Mouse (Mus musculus): Measurements from ENCODE around the gene Ssh1. TPM values are rescaled to one million over a fixed set of nuclear protein-coding genes. Genes with fewer than 3 reads are reported as not detected.
A peak's percentile ranks its signal among the peaks of the same experiment; 100 is the strongest.

Gene Ssh1
- total RNA-seq, 2 experiments from 2014 or later, result 22.9 to 27.6 TPM

DNA sequence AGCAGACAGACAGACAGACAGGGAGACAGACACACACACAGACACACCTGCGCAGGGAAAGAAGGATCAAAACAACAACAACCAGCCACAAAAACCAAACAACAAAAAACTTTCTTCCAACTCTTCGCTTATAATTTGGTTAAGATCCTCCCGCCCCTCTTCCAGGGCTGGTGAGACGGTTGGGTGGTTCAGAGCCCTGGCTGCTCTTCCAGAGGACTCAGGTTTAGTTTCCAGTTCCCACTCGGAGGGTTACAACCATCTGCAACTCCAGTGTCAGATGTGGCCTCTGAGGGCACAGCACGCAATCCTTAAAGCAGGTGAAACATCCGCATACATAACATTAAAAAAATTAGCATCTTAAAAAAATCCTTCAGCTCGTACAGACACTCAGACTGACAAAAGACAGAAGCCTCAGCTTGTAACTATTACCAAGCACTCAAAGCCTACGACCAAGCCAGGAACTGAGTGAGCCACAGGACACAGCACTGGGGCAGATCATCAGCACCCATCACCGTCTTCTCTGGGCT, 22.2 kb downstream of the Ssh1 start:
- no peak for DNase-seq (ENCODE audit: extremely low spot score in 1 of 2, low spot score in 1 of 2)

DNA sequence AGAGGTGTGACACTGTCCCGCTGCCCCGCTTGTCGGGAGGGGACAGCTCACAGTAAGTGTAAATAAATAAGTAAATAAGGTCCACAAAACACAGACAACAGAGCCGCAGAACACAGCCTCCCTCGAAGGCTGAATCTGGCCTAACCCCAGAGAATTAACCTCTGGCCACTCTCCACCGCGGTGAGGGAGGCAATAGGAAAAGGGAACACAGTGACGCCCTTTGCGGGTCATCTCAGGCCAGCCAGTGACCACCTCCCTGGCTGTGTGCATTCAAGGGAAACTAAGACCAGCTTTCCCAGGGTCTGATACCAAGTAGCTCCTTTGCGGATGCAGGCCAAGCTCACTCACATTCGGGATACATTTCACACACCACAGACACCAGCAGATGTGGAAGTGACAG, 25.3 kb downstream of the Ssh1 start:
- DNase-seq (ENCODE audit: extremely low spot score in 1 of 2, low spot score in 1 of 2), result no peak

DNA sequence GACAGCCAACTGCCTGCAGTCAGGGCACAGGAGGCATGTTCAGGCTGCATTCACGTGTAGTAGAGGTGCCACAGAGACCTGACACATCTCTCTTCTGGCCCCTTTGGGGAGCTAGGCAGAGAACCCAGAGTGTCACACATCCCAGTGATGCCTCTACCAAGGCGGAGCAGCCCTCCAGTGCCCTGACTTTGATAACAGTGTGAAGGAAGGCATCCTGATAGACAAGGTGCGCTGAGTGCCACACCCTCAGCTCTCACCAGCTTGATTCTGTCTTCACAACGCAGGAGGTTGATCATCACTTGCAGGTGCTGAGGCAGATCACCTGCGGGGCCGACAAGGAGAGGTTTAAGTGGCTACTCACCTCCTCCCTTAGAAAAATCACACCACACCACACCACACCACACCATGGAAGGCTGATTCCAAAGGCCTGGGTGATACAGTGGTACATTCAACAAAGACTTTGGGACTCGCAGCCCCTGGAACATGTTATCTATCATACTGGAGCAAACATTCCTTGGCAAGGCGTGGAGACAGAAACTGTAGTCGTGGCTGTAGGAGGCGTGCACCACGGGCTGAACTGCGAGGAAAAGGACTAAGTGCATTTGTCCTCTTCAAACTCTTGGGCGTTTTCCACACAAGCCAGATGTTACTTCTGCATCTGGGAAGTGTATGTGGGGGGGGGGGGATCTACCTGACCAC, 27.1 kb downstream of the Ssh1 start:
- no peak for DNase-seq (ENCODE audit: extremely low spot score in 1 of 2, low spot score in 1 of 2)

DNA sequence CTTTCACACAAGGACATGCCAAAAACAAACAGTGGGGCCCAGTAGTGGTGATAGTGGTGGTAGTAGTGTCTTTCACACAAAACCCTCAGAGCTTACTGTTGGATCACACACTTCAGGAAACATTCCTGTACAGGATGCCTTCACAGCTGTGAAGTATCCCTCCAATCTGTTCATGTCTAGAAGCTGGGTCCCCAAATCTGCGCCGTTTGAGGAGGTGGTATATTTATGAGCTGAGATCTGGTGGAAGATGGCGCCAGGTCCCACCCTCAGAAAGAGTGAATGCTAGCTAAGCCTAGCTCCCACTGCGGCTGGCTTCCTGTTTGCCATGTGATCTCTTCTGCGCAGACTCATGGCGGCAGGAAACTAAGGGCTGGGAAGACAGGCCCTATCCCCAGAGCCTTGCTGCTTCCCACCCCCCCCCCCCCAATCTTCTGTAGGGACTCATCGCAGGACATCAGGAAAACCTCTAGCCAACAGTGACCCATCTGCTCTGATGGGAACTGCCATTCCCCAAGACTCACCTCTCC, 28.0 kb downstream of the Ssh1 start:
- peak in 1 of 2 experiments; percentile 20 for DNase-seq (ENCODE audit: extremely low spot score in 1 of 2, low spot score in 1 of 2)

DNA sequence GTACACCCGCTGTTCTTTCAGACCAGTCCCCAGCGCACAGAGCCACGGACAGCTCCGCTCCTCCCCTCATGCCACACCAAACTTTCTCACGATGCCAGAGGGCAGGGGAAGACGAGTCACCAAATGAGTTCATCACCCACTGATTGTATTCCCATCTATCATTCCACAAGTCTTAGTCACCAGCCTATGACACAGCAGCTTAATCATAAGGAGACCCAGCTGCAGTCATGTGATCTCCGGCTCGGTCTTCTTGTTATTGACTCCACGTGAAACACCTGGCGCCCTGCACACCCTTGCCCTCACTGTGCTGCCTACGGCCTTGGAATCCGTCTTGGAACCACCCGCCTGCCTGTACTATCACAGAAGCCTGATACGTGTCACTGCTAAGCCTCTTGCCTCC, 28.7 kb downstream of the Ssh1 start:
- DNase-seq (ENCODE audit: extremely low spot score in 1 of 2, low spot score in 1 of 2), result no peak

DNA sequence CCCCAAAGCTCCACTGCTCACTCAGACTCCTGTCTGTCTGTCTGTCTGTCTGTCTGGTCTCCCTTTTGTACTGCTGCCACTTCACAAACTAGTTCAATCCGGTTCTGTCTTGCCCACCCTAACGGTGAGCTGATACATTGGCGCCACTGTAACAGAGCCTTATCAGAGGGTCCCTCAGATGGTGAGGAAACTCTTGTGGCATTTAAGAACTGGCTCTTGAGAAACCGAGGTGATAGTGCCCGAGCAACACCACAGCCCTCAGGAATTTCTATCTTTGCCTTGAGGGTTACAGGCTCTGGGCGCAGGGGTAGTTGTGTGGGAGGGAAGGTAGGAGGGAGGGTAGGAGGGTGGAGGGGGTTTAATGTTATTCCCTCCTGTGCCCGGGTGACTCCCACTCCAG, 31.9 kb downstream of the Ssh1 start:
- DNase-seq (ENCODE audit: extremely low spot score in 1 of 2, low spot score in 1 of 2), result no peak

DNA sequence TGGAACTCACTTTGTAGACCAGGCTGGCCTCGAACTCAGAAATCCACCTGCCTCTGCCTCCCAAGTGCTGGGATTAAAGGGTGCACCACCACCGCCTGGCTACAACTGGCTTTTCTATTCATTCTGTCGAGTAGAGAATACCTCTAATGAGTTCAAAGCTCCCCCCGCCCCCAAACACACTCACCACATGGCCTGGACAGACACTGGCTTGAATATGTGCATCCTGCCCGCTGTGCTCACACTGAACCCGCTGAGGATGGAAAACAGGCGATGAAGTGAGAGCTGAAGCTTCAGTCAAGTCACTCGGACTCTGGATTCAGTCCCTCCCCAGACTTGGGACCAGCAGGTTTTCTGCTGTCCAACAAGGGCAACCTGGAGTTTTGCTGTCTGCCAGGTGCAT, 33.3 kb downstream of the Ssh1 start:
- no peak for DNase-seq (ENCODE audit: extremely low spot score in 1 of 2, low spot score in 1 of 2)

DNA sequence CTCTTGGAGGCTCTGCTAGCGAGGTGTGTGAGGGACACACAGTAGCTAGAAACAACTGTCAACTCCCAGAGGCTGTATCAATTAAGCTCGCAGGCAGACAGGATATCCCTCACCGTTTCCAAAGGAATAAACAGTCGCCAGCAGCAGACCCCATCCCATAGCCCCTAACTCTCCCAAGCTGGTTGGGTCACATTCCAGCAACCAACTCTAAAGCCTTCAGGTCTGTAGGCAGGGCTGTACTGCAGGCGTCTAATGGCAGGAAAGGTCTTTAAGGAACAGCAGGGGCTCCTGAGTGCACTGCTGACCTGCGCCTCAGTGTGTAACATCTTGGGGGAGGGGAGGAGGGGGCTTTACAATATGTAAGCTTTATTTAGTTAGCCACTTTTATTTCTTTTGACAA, 34.7 kb downstream of the Ssh1 start:
- no peak for DNase-seq (ENCODE audit: extremely low spot score in 1 of 2, low spot score in 1 of 2)

DNA sequence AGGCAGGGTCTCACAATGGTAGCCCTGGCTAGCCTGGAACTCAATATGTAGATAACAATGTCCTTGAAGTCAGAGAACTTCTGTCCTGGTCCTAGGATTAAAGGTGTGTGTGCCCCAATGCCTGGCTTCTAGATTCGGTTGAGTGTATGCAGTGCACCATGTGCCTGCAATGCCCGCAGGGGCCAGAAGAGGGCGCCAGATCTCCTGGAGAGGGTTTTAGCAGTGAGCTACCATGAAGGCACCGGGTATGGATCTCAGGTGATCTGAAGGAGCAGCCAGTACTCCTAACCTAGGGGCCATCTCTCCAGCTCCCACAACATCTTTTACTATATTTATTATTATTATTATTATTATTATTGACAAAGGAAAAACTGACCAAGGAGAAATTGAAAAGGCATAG, 37.2 kb downstream of the Ssh1 start:
- DNase-seq (ENCODE audit: extremely low spot score in 1 of 2, low spot score in 1 of 2), result peak; percentile 82 to 96

DNA sequence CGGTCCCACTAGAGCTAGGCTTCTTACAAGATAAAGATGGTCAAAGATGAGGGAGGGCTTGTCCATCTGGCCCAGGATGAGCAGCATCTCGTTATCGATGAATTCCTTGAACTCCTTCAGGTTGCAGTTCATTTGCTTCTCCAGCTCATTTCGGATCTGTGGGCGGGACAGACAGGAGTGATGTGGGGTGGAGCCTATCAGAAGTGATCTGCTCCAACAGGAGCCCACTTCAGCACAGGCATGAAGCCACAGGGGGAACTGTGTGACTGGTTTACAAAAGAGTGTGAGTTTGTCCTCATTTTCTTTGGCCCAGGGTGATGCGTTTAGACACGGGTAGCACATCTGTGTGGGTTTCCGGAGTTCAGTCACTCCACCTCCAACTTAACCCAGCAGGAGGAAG, 38.0 kb downstream of the Ssh1 start:
- DNase-seq (ENCODE audit: extremely low spot score in 1 of 2, low spot score in 1 of 2), result no peak

DNA sequence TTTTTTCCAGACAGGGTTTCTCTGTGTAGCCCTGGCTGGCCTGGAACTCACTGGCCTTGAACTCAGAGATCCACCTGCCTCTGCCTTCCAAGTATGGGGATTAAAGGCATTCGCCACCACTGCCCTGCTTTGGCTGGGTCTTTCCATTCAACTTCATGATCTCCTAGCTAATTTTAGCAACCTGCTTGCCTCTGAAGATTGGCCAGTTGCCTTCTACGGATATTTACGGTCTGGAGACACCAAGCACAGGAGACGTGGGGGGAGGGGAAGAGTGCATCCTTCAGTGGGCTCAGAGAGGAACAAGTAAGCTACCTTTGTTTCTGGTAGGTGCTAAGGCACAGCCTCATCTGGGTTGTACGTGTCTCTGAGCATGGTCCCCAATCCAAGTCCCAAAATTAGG, 38.4 kb downstream of the Ssh1 start:
- no peak for DNase-seq (ENCODE audit: extremely low spot score in 1 of 2, low spot score in 1 of 2)

DNA sequence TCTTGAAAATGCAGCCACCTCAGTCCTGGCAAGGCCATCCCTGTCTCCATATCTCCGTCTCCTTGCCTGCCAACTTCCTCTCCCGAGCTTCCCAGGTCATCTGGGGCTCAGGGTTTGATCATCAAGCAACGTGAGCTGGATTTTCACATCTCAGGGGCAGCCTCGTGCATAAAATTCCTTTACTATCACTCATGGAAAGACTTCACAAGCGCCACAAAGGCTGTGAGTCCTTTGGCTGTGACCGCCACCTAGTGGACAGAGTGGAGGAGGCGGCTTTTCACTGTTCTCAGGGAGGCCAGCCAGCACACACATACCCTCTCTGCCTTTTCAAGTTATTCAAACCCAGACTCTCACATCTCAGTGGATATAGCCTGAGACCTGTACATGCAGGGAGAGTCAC, 39.3 kb downstream of the Ssh1 start:
- peak; percentile 74 to 93 for DNase-seq (ENCODE audit: extremely low spot score in 1 of 2, low spot score in 1 of 2)

DNA sequence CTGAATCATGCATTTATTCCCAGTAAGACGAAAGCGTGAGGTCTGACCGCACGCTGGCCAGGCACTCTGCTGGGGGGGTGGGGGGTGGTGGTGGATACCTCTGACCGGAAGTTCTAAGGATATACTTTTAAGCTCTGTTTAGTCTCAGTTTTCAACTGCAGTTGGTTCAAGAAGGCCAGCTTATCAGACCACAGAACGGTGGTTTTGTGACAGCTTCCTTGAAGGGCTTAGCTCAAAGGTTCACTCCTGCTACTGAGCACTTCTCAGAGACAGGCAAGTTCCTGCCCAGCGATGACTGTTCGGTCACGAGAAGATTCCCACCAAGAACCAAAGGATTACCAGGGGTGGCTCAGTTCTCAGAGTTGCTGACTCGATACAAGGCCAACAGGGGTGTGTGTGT, 41.2 kb downstream of the Ssh1 start:
- DNase-seq (ENCODE audit: extremely low spot score in 1 of 2, low spot score in 1 of 2), result no peak

DNA sequence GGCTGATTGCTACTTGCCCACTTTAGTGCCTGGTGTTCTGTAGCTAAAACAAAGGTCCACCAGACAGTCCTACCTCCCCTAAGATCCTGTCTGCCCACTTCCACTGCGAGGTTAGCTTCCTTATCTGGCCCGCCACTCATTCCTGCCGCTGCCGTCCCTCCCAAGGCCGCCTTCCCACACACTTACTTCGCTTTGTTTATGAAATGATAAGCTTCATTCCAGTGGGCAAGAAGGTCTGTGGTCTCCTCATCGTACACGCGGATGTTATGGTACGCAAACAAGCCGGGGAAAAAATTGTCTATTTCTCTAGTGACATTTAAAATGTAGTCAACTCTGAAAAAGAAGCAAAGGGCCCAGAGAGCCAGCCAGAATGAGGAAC, 42.0 kb downstream of the Ssh1 start:
- DNase-seq (ENCODE audit: extremely low spot score in 1 of 2, low spot score in 1 of 2), result no peak

DNA sequence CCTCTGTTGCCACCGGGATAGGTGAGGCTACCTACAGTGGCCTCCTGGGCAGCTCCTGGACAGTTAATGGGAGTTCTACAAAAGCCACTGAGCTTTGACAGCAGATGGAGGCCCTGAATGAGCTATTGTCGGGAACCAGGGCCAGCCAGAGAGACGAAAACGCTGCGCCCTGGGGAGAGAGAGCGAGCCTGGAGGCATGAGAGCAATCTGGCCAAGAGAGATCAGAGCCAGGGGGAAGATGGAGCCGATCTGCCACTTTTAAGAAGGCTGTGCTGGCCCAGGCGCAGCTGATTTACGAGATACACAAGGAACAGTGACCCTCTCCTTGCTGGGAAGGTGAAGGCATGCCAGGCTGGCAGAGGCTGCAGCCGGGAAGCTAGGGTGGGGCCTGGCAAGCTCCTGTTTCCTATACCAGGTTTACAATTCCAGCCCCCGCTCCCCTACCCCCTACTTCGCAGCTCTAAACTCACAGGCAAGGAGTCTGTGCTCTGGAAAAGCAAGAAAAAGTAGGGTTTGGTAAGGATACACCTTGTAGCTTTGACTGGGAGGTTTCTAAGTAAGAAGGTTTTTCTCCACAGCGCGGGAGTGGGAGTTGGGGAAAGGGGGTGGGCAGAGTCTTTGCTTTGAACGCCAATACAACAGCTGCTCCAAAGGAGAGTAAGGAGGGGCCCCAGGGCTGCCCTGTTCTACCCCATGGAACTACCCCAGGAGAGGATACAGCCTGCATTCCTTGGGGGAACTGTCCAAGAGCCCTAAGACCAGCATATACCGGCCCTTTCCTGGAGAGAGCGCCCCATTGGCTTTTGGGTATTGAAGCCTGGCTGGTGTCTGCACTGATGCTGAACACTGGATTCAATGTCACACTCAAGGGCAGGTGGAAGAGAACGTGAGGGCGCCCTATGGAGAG, 42.7 kb downstream of the Ssh1 start:
- DNase-seq (ENCODE audit: extremely low spot score in 1 of 2, low spot score in 1 of 2), result no peak

DNA sequence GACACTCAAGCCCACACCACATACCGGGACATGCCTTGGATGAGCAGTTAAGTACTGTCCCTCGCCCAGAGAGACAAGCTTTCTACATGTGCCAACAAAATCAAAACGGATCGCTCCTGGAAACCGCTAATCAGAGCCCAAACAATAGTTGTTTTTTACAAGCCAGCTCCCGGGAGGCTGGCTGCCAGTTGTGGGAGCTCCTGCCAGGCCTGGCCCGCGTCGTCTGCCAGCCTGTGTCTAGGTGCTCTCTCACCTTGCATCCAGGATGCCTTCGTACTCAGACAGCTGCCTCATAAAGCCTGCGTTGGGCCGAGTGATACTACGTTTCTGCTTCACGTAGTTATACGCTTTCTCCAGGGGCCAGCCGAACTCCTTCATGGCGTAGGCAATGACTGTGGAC, 43.6 kb downstream of the Ssh1 start:
- DNase-seq (ENCODE audit: extremely low spot score in 1 of 2, low spot score in 1 of 2), result peak in 1 of 2 experiments; percentile 26

DNA sequence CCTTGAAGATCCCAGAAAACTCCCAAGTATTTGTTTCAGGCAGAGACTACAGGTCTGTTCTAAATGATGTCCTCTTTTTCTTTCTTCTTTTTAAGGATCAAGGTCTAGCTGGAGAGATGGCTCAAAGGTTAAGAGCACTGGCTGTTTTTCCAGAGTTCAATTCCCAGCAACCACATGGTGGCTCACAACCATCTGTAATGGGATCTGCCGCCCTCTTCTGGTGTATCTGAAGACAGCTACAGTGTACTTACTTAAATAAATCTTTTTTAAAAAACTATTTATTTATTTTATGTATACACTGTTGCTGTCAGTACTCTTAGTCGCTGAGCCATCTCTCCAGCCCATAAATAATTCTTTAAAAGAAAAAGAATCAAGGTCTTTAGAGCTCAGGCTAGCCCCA, 46.4 kb downstream of the Ssh1 start:
- DNase-seq (ENCODE audit: extremely low spot score in 1 of 2, low spot score in 1 of 2), result no peak

DNA sequence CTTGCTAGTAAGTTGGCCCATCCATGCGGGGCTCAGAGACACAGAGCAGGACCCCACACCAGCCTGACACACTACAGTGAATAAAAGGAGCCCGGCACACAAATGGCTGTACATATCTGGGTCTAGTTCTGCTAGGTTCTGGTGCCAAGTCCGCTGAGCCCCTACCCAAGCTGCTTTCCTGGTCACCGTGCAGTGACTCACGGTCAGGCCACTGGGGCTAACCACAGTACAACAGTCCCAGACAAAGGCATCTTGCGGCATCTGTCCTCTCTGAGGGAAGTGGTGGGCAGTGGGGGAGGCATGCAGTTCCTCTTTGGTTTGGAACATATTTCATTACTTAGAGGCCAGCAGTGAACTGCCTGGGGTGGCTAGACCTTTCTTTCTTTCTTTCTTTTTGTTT, 48.6 kb downstream of the Ssh1 start:
- DNase-seq (ENCODE audit: extremely low spot score in 1 of 2, low spot score in 1 of 2), result no peak

DNA sequence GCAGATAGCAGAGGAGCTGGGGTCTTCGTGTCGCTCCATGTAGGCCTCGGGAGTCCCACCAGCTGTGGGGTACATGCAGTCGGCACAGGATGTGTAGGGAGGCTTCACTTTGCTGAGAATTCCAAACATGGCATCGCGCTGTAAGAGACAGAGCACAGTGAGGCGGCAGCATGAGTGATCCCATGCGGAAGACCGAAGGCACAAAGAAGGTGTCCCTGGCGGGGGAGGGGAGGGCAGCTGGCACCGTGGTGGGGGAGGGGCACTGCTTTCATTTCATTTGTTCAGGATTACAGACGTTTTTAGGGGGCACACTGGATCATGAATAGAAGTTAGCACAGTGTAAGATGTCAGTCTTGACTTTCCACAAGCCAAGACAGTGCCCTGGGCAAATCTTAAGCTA, 50.4 kb downstream of the Ssh1 start:
- DNase-seq (ENCODE audit: extremely low spot score in 1 of 2, low spot score in 1 of 2), result no peak

DNA sequence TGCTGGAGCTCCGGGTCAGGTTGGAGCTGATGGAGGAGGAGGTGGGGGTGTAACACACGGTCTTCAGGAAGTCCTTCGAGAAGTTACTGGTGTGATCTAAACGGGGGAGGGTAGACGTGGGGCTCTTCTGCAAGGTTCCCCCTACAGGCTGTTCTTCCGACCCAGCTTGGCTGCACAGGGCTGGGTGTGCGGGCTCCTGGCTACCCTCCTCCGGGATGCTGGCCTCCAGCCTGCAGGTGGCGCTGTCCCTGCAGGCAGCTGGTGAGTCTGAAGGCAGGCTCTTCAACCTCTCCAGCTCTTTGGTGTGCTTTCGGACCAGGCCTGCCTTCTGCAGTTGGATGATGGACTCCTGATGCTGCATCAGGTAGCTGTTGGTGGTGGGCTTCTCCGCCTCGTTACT, 51.1 kb downstream of the Ssh1 start:
- no peak for DNase-seq (ENCODE audit: extremely low spot score in 1 of 2, low spot score in 1 of 2)

DNA sequence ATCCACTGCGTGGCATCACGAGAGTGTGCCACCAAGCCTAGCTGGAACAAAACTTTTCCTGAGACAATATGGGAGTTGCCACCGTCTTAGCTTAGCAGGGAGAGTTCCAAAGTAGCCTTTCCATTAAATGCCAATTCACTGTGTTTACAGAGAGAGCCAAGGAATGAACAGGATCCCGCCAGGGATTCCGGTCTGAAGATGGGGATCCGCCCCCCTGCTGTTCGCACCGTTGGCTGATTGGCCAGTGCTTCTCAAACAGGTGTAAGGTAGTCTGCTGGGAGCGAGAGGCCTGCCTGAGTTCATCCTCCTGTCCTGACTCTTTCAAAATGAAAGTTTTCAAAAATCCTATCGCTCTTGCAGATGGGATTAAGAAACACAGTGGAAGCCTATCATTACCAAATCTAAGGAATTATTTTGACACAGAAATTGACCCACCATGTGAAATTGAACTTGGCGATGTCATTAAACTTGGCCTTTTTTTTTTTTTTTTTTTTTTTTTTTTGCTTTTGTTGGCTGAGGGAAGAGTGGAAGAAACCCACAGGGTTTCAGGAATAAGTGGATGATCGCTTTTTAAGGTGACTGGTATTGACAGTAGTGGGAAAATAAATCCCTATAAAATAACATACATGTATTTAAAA, 54.3 kb downstream of the Ssh1 start:
- DNase-seq (ENCODE audit: extremely low spot score in 1 of 2, low spot score in 1 of 2), result no peak

All from layer of hippocampus, postnatal 25 days (tissue).